Mouse (Mus musculus) neural tube, embryonic 12.5 days (tissue): ENCODE data around the gene Gm20388. TPM values are rescaled to one million over a fixed set of nuclear protein-coding genes. Genes with fewer than 3 reads are reported as not detected.

Experiments used
- ATAC-seq: fragments of 200-750 bp; cut with Nextera tagmentation; 2 replicates; pipeline ENCODE4 v1.8.0; 2017; ENCODE audit warnings: low read depth, mild to moderate bottlenecking, moderate TSS enrichment, moderate library complexity; ENCODE audit not compliant: low FRiP score
- H3K27ac ChIP-seq: fragments of 300-500 bp; sonication (generic); 2 replicates; pipeline ENCODE4 v1.5.1; 2016
- H3K27me3 ChIP-seq: fragments of 300-500 bp; sonication (generic); replicated peaks from 2 replicates; pipeline ENCODE4 v1.6.1; 2016; ENCODE audit warnings: mild to moderate bottlenecking
- H3K36me3 ChIP-seq: fragments of 300-500 bp; sonication (generic); 2 replicates; pipeline ENCODE4 v1.6.1; 2016; ENCODE audit warnings: mild to moderate bottlenecking
- H3K4me1 ChIP-seq: fragments of 300-500 bp; sonication (generic); 2 replicates; pipeline ENCODE4 v1.6.1; 2016
- H3K4me2 ChIP-seq: fragments of 300-500 bp; sonication (generic); replicated peaks from 2 replicates; pipeline ENCODE4 v1.6.1; 2016; ENCODE audit warnings: mild to moderate bottlenecking
- H3K4me3 ChIP-seq: fragments of 300-500 bp; sonication (generic); 2 replicates; pipeline ENCODE4 v1.5.1; 2016
- H3K9ac ChIP-seq: fragments of 300-500 bp; sonication (generic); 2 replicates; pipeline ENCODE4 v1.6.1; 2016; ENCODE audit warnings: mild to moderate bottlenecking
- H3K9me3 ChIP-seq: fragments of 300-500 bp; sonication (generic); 2 replicates; pipeline ENCODE4 v1.6.1; 2016; ENCODE audit warnings: mild to moderate bottlenecking
- whole genome bisulfite sequencing: fragments of 180-500 bp; shearing (Covaris S2); methylation state at CpG from one replicate; pipeline ENCODE4 v1.1.7; 2016; 5-methylcytosine and 5-hydroxymethylcytosine counted together
- polyA plus RNA-seq: library from polyadenylated mRNA; unstranded; fragments of >200 nt; fragmentation: Nextera tagmentation; extraction: Ambion mirVana; gene quantifications from 2 replicates; pipeline ENCODE4 v1.2.1, GENCODE M21; 2016

Gene Gm20388
- polyA plus RNA-seq, 1 experiment from 2014 or later, result not detected

DNA sequence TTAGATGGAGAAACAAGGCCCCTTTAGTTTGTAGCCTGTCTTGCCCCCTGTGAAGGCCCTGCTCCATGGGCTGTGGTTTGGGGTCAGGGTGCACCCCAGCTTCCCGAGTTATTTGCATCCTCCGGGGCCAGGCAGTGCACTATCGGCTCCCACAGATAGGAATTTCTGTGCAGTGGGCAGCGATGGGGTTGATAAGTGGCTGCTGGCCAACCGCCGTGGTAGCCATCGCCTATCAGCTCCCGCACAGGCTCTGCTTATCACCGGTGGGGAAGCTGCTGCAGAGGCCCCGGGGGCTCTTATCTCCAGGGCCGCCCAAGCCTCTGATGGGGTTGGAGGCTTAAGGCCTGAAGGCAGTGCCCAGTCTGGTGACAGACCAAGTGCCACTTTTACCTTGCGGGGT, 2398.6 kb downstream of the Gm20388 start:
- WGBS, result 91% methylated on average over 12 of the region's 12 CpGs
- H3K9ac ChIP-seq, result 0 out of 2 replicates have a peak overlapping the region, but pooled peaks have one; percentile 10
- H3K4me3 ChIP-seq, result no peak overlapping the region
- no peaks in the 10 kb centered on the region for H3K9me3 ChIP-seq
- H3K36me3 ChIP-seq, result no peaks in the 10 kb centered on the region
- no peak overlapping the region for H3K4me2 ChIP-seq
- peaks cover 14% of the 10 kb centered on the region; the same call in 1 of the 2 replicates for H3K4me1 ChIP-seq
- no peak for ATAC-seq
- H3K27ac ChIP-seq, result no peak overlapping the region
- H3K27me3 ChIP-seq, result no peaks in the 10 kb centered on the region

DNA sequence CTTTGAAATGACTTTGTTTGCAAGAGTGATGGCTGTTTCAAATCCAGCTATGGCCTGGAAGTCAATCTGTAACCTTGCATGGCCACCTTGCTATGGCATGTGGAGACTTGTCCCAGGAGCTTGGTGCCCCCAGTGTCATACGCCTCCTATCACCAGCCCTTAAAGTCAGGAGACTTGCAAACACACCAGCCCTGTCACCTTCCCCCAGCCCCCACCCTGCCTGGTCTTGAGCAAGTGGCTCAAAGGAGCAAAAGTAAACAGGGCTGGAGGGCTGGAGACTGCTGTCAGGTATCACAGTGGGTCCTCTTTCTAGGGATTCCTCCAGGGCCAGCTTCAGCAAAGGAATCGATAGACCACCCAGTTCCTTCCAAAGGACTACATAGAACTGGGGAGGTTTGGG, 2400.5 kb downstream of the Gm20388 start:
- H3K4me2 ChIP-seq, result no peak overlapping the region
- no peak overlapping the region for H3K27ac ChIP-seq
- H3K9ac ChIP-seq, result no peak overlapping the region
- H3K9me3 ChIP-seq, result no peaks in the 10 kb centered on the region
- WGBS, result 88% methylated on average over 2 of the region's 2 CpGs
- no peaks in the 10 kb centered on the region for H3K36me3 ChIP-seq
- no peak for ATAC-seq
- H3K4me3 ChIP-seq, result no peak overlapping the region
- peaks cover 18% of the 10 kb centered on the region; the same call in 1 of the 2 replicates for H3K4me1 ChIP-seq
- no peaks in the 10 kb centered on the region; the same call in 1 of the 2 replicates for H3K27me3 ChIP-seq

DNA sequence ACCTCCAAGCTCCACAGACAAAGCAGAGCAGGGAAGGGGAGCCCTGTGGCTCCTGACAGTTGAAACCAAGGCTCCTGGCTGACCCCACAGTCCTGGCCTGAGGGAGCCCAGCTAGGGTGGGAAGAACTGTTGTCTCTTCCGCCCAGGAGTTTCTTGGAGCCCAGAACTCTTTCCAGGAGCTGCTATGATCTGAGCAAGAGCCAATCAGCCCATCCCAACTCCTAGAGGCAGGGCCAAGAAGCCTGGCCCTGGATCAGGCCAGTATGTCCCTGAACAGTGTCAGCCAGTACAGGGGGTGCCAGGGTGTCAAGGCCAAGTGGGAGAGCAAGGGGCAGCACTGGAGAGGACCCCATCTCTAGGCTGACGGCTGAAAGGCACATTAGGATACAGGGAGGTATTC, 2401.9 kb downstream of the Gm20388 start:
- no peak overlapping the region for H3K9ac ChIP-seq
- H3K4me1 ChIP-seq, result peaks cover 8% of the 10 kb centered on the region
- ATAC-seq, result no peak
- H3K36me3 ChIP-seq, result no peaks in the 10 kb centered on the region
- WGBS, result 71% methylated on average over 2 of the region's 2 CpGs
- H3K4me3 ChIP-seq, result no peak overlapping the region
- H3K27ac ChIP-seq, result no peak overlapping the region
- H3K9me3 ChIP-seq, result no peaks in the 10 kb centered on the region
- no peak overlapping the region for H3K4me2 ChIP-seq
- H3K27me3 ChIP-seq, result no peaks in the 10 kb centered on the region; the same call in 1 of the 2 replicates

DNA sequence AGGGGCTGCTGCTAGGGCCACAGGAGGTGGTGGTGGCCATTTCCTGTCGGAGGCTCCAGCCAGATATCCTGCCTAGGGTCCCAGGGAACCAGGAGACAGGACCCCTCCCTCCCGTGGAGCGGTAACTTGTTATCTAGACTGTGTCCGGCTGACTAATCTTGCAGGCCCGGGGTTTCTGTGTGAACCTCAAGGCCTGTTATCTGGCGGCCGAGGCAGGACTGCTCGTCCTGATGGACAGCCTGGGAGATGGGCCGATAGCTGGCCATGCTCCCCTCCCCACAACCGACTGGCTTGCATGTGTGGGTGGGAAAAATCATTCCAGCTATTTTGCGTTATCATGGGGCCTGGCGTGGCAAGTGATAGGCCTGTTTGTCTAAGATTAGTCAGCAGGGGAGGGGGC, 2402.7 kb downstream of the Gm20388 start:
- H3K4me2 ChIP-seq, result no peak overlapping the region
- no peak for ATAC-seq
- H3K4me1 ChIP-seq, result peaks cover 10% of the 10 kb centered on the region; the same call in 1 of the 2 replicates
- WGBS, result 83% methylated on average over 12 of the region's 12 CpGs
- no peak overlapping the region for H3K9ac ChIP-seq
- no peaks in the 10 kb centered on the region; the same call in 1 of the 2 replicates for H3K27me3 ChIP-seq
- H3K9me3 ChIP-seq, result no peaks in the 10 kb centered on the region
- no peaks in the 10 kb centered on the region for H3K36me3 ChIP-seq
- H3K27ac ChIP-seq, result no peak overlapping the region
- no peak overlapping the region for H3K4me3 ChIP-seq

DNA sequence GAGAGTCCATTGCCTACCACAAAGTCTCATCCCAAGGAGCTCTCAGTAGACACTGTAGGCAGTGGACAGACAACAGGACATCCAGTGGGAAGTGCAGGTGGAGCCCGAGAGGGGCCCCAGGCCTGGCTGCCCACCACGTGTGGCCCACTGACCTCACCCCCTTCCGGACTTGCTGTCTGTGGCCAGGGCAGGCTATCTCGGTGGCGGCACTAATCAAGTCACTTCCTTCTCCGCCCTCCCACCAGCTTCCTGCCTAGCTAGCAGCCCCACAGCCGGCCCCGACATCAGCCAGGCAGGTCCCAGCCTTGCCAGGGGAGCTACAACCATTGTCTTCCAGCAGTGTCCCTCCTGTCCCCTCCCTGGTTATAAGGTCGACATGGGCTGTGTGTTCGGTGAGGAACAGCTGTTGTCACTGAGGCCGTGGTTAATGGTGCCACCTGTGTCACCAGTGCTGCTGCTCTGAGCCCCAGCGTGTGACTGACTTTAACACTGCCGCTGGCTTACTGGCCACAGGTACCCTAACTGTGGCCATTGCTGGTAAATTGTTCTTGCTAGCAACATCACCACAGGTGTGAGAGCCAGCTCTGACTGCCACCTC, 2404.4 kb downstream of the Gm20388 start:
- no peaks in the 10 kb centered on the region for H3K9me3 ChIP-seq
- H3K27me3 ChIP-seq, result no peaks in the 10 kb centered on the region; the same call in 1 of the 2 replicates
- H3K9ac ChIP-seq, result no peak overlapping the region
- H3K4me3 ChIP-seq, result no peak overlapping the region
- no peak for ATAC-seq
- WGBS, result 52% methylated on average over 13 of the region's 13 CpGs
- H3K4me2 ChIP-seq, result no peak overlapping the region
- H3K27ac ChIP-seq, result no peak overlapping the region
- peaks cover 11% of the 10 kb centered on the region; the same call in 1 of the 2 replicates for H3K4me1 ChIP-seq
- no peaks in the 10 kb centered on the region for H3K36me3 ChIP-seq

DNA sequence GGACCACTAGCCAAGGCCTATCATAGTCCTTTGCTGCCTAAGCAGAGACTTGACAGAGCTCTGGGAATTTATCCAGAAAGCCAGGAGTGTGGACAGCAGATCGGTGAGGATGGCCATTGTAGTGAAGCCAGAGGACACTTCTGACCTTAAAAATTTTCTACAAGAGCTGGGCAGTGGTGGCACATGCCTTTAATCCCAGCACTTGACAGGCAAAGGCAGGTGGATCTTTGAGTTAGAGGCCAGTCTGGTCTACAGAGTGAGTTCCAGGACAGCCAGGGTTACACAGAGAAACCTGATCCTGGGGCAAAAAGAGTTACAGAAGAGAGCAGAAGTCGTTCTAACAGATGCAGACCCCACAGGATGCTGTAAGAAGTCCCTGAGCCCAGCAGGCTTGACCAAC, 2405.8 kb downstream of the Gm20388 start:
- Histone ChIP-seq H3K27me3 (no peaks in the 10 kb centered on the region; the same call in 1 of the 2 replicates), H3K9ac (no peak overlapping the region), H3K4me1 (peaks cover 25% of the 10 kb centered on the region), H3K4me2 (no peak overlapping the region), H3K36me3 (no peaks in the 10 kb centered on the region), H3K27ac (no peak overlapping the region), H3K4me3 (no peak overlapping the region), H3K9me3 (no peaks in the 10 kb centered on the region)
- ATAC-seq, result no peak
- WGBS, result 57% methylated on average over 2 of the region's 2 CpGs

DNA sequence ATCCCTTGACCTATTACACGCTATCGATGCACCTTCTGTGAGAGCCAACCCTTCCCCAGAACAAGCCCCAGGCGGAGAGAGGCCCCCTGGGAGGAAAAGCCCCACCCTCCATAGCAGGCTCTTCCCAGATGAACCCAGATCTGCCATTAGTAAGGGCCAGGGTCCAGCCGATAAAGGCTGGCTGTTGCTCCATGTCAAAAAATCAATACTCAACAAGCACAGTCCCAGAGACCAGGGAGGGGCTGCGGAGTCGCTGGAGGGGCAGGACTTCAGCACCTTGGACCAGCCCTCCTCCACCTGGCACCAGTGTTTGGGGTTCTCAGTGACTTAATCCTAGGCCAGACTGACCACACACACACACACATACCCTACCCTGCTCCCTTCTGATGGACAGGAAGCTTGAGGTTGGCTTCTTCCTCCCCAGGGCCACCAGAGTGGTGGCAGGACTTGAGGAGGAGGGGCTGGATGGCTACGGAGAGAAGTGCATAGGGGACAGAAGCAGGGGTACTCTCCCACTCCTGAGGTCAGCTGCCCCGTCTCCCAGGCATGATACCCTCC, 2407.4 kb downstream of the Gm20388 start:
- 61% methylated on average over 8 of the region's 8 CpGs for WGBS
- Histone ChIP-seq H3K4me3 (no peak overlapping the region), H3K27ac (no peak overlapping the region), H3K27me3 (peaks cover 3% of the 10 kb centered on the region), H3K4me2 (no peak overlapping the region), H3K9me3 (no peaks in the 10 kb centered on the region), H3K9ac (no peak overlapping the region), H3K4me1 (peaks cover 27% of the 10 kb centered on the region), H3K36me3 (no peaks in the 10 kb centered on the region)
- ATAC-seq, result no peak

DNA sequence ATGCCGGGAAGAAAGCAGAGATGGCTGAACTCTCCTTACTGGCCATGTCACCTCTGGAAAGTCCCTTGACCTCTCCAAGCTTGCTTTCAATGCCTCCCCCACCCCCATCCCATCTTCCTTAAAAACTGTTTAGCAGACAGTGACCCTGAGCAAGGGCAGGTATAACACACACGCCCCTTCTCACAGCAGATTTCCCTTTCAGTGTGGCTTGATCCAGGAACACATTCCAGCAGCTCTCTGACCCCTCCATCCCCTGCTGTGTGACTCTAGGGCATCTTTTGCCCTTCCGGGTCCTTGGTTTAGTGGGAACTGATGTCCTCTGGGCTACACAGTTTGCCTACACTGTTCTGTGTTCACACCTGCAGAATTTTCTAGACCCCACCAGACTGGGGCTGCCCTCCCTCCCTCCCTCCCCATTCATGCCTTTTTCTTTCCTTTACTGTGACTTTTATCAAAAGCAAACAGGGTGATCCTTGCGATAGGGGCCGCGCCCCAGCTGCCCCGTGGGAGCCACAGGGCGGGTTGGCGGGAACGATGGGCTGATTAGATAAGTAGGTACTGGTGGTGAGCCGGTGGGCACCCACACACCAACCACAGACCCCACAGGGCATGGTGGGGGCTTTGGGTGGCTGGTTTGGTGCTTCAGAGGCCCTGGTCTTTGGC, 2408.5 kb downstream of the Gm20388 start:
- H3K27ac ChIP-seq, result no peak overlapping the region
- H3K27me3 ChIP-seq, result peaks cover 3% of the 10 kb centered on the region
- H3K4me1 ChIP-seq, result peaks cover 33% of the 10 kb centered on the region
- no peak overlapping the region for H3K4me3 ChIP-seq
- H3K36me3 ChIP-seq, result no peaks in the 10 kb centered on the region
- no peak overlapping the region for H3K4me2 ChIP-seq
- 75% methylated on average over 11 of the region's 11 CpGs for WGBS
- no peaks in the 10 kb centered on the region for H3K9me3 ChIP-seq
- no peak for ATAC-seq
- no peak overlapping the region for H3K9ac ChIP-seq

DNA sequence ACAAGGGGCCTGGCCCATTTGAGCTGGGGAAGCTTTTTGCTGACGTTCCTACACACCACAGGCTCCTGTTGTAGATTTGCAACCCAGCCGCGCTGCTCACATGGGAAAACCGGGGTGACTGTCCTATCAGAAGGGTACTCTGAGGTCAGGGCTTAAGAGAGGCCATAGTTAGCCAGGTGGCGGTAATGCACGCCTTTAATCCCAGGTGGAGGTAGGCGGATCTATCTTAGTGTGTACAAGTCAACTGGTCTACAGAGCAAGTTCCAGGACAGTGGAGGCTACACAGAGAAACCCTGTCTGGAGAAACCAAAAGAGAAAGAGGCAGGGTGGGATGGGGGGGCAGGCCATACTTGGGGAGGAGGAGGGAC, 2409.1 kb downstream of the Gm20388 start:
- Histone ChIP-seq H3K36me3 (no peaks in the 10 kb centered on the region), H3K4me1 (peaks cover 33% of the 10 kb centered on the region), H3K27ac (no peak overlapping the region), H3K4me3 (no peak overlapping the region), H3K9ac (no peak overlapping the region), H3K4me2 (no peak overlapping the region), H3K27me3 (peaks cover 3% of the 10 kb centered on the region), H3K9me3 (no peaks in the 10 kb centered on the region)
- ATAC-seq, result no peak
- 76% methylated on average over 7 of the region's 7 CpGs for WGBS

DNA sequence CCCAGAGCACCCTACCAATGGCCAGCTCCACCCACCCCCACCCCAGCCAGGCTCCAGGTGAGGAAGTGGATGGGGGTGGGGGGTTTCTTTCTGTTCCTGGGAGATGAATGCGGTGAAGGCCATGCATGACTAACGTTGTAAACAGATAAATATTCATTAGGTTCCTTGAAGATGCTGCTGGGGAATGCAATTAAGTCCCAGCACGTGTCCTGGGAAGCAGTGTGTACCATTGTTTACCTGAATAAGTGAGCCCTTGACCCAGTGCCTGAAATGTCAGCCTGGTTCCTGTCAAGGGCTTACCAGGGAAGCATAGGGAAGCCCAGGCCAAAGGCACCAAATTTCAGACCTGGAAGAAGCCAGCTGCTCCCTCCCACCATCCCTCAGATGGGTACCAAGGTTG, 2409.9 kb downstream of the Gm20388 start:
- peaks cover 29% of the 10 kb centered on the region for H3K4me1 ChIP-seq
- no peak overlapping the region for H3K27ac ChIP-seq
- WGBS, result 10% methylated on average over 3 of the region's 3 CpGs
- H3K9me3 ChIP-seq, result no peaks in the 10 kb centered on the region
- H3K9ac ChIP-seq, result no peak overlapping the region
- ATAC-seq, result no peak; the same call in 1 of the 2 replicates
- H3K36me3 ChIP-seq, result no peaks in the 10 kb centered on the region
- no peak overlapping the region for H3K4me2 ChIP-seq
- H3K4me3 ChIP-seq, result no peak overlapping the region
- peaks cover 3% of the 10 kb centered on the region; the same call in 1 of the 2 replicates for H3K27me3 ChIP-seq

DNA sequence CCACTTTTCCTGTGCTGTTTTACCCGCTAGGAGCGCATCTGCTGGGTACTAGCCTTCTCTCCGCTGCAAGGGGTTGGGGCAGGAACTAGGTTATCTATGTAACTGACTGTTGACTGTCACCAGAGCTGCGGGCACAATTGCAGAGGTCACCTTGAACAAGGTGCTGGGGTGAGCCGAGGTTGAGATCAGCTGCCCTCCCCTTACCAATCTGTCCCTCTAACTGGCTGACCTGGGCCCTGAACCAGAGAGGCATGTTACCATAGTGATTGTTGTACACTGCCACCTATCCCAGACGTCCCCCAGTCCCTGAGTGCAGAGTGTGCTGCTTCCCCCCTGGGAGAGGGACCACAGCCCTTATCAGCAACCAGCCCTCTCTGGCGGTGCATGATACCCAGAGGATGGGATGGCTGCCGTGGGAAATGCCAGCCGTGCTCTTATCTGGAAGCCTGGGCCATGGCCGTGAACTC, 2410.8 kb downstream of the Gm20388 start:
- Histone ChIP-seq H3K9ac (0 out of 2 replicates have a peak overlapping the region, but pooled peaks have one; percentile 5), H3K27ac (no peak overlapping the region), H3K27me3 (peaks cover 5% of the 10 kb centered on the region; the same call in 1 of the 2 replicates), H3K4me3 (no peak overlapping the region), H3K4me2 (no peak overlapping the region), H3K36me3 (no peaks in the 10 kb centered on the region), H3K4me1 (peaks cover 29% of the 10 kb centered on the region), H3K9me3 (no peaks in the 10 kb centered on the region)
- 75% methylated on average over 10 of the region's 10 CpGs for WGBS
- no peak for ATAC-seq

DNA sequence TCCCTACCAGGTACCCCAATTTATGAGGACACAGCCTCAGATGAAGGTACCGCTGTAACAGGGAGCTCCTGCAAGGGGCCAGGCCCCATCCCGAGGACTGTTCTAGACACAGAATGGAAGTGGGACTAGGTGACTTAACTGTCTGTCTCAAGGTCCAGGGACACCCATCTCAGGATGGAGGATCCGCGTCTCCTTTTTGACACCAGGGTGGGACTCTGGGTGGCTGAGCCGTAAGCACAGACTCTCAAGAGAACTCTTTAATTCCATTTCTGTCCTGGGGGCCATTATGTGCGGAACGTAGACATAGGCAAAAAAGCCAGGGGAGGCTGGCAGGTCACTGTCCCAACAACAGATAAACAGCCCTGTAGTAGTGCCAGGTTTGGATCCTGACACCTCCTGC, 2411.5 kb downstream of the Gm20388 start:
- H3K27me3 ChIP-seq, result peaks cover 9% of the 10 kb centered on the region; the same call in 1 of the 2 replicates
- H3K36me3 ChIP-seq, result no peaks in the 10 kb centered on the region
- 0 out of 2 replicates have a peak overlapping the region, but pooled peaks have one; percentile 5 for H3K9ac ChIP-seq
- H3K27ac ChIP-seq, result no peak overlapping the region
- H3K9me3 ChIP-seq, result no peaks in the 10 kb centered on the region
- no peak for ATAC-seq
- H3K4me1 ChIP-seq, result peaks cover 29% of the 10 kb centered on the region
- H3K4me2 ChIP-seq, result no peak overlapping the region
- 90% methylated on average over 7 of the region's 7 CpGs for WGBS
- H3K4me3 ChIP-seq, result no peak overlapping the region
